Mouse (Mus musculus) duodenum, adult 2 months (tissue): ENCODE data around the gene Crygn. TPM values are rescaled to one million over a fixed set of nuclear protein-coding genes. Genes with fewer than 3 reads are reported as not detected.

Source experiments
- polyA plus RNA-seq: library from polyadenylated mRNA; depleted of rRNA; stranded (reverse); fragments of >200 nt; gene quantifications from 2 replicates; pipeline ENCODE4 v1.2.3, GENCODE M21; 2012; ENCODE audit warnings: low replicate concordance; rRNA removed

Crygn gene
- 0.20 and 0.98 TPM in 2 replicates for polyA plus RNA-seq

GRCm38 (mm10) chr5:24757816-24758215, at the start of gene Crygn:
TSS of gene Crygn (minus strand) at chr5:24758008.

GRCm38 (mm10) chr5:24730488-24730871, 27.3 kb downstream of the Crygn start, which contains the start of gene Wdr86:
TSS of gene Wdr86 (minus strand) at chr5:24730727.

Other genes with a start within 250 kb of the Crygn start
- gene Gbx1, start 230.8 kb downstream of the Crygn start, polyA plus RNA-seq, result not detected in 2 replicates
- 0.18 and 0.43 TPM in 2 replicates for gene Asb10, start 217.0 kb downstream of the Crygn start, polyA plus RNA-seq
- gene 4931409K22Rik, start 201.2 kb downstream of the Crygn start, polyA plus RNA-seq, result not detected in 2 replicates
- gene Abcf2, start 180.5 kb downstream of the Crygn start, polyA plus RNA-seq, result 34.5 and 40.4 TPM in 2 replicates
- 19.2 and 29.3 TPM in 2 replicates for gene Chpf2, start 171.3 kb downstream of the Crygn start, polyA plus RNA-seq
- gene Smarcd3, start 133.6 kb downstream of the Crygn start, polyA plus RNA-seq, result 18.3 and 24.5 TPM in 2 replicates
- 26.2 and 41.5 TPM in 2 replicates for gene Nub1, start 72.5 kb downstream of the Crygn start, polyA plus RNA-seq
- 1.6 and 2.6 TPM in 2 replicates for gene Wdr86, start 27.3 kb downstream of the Crygn start, polyA plus RNA-seq
- 9.5 and 16.1 TPM in 2 replicates for gene Rheb, start 84.6 kb upstream of the Crygn start, polyA plus RNA-seq